Mouse (Mus musculus): ENCODE data around the gene Tmem170. TPM values are rescaled to one million over a fixed set of nuclear protein-coding genes. Genes with fewer than 3 reads are reported as not detected.
"Not testable (repeated sequence)": the region's sequence is repeated elsewhere in the genome, so short reads cannot be mapped to it uniquely, and the experiment has no call there.

Tmem170 gene
- polyA plus RNA-seq, 1 experiment from 2014 or later = 8.4 TPM

- no peaks in the 10 kb centered on the region for H3K9me3 ChIP-seq
- no peak for DNase-seq (ENCODE audit: low spot score)
- WGBS = 91% methylated on average over 6 of the region's 6 CpGs
Observed at GRCm38 (mm10) chr8:111865857-111866256, 10.7 kb downstream of the Tmem170 start.

GRCm38 (mm10) chr8:111865130-111865852 lies 11.3 kb downstream of the Tmem170 start:
- no peak for DNase-seq (ENCODE audit: low spot score)
- Histone ChIP-seq H3K27me3 (ENCODE audit: insufficient read depth, poor library complexity, severe bottlenecking) (no peaks in the 10 kb centered on the region), H3K9me3 (no peaks in the 10 kb centered on the region), H3K36me3 (peaks cover 29% of the 10 kb centered on the region), H3K4me3 (no peak overlapping the region), H3K4me1 (replicated peaks) (no peaks in the 10 kb centered on the region), H3K27ac (no peak overlapping the region)
- 94% methylated on average over 8 of the region's 8 CpGs for WGBS

More at GRCm38 (mm10) chr8:111865857-111866256, 10.7 kb downstream of the Tmem170 start:
- H3K27ac ChIP-seq = no peak overlapping the region
- H3K4me1 ChIP-seq (replicated peaks) = no peaks in the 10 kb centered on the region
- H3K4me3 ChIP-seq = no peak overlapping the region
- H3K27me3 ChIP-seq (ENCODE audit: insufficient read depth, poor library complexity, severe bottlenecking) = no peaks in the 10 kb centered on the region
- H3K36me3 ChIP-seq = peaks cover 29% of the 10 kb centered on the region

GRCm38 (mm10) chr8:111864648-111865047 lies 11.9 kb downstream of the Tmem170 start:
- no peak overlapping the region for H3K4me3 ChIP-seq
- WGBS = 93% methylated on average over 8 of the region's 8 CpGs
- H3K36me3 ChIP-seq = peaks cover 27% of the 10 kb centered on the region
- H3K4me1 ChIP-seq (replicated peaks) = no peaks in the 10 kb centered on the region
- no peaks in the 10 kb centered on the region for H3K9me3 ChIP-seq
- DNase-seq (ENCODE audit: low spot score) = no peak
- H3K27me3 ChIP-seq (ENCODE audit: insufficient read depth, poor library complexity, severe bottlenecking) = no peaks in the 10 kb centered on the region
- no peak overlapping the region for H3K27ac ChIP-seq

- no peak for DNase-seq (ENCODE audit: low spot score)
- H3K4me1 ChIP-seq (replicated peaks) = no peaks in the 10 kb centered on the region
- H3K9me3 ChIP-seq = no peaks in the 10 kb centered on the region
- no peak overlapping the region for H3K4me3 ChIP-seq
- no peaks in the 10 kb centered on the region for H3K27me3 ChIP-seq (ENCODE audit: insufficient read depth, poor library complexity, severe bottlenecking)
- H3K27ac ChIP-seq = no peak overlapping the region
- WGBS = 88% methylated on average over 4 of the region's 4 CpGs
- H3K36me3 ChIP-seq = peaks cover 23% of the 10 kb centered on the region
Observed at GRCm38 (mm10) chr8:111863280-111863679, 13.3 kb downstream of the Tmem170 start.

GRCm38 (mm10) chr8:111855977-111856376 lies 20.6 kb downstream of the Tmem170 start:
- DNase-seq (ENCODE audit: low spot score) = no peak
- H3K4me1 ChIP-seq (replicated peaks) = peaks cover 9% of the 10 kb centered on the region
- no peaks in the 10 kb centered on the region for H3K27me3 ChIP-seq (ENCODE audit: insufficient read depth, poor library complexity, severe bottlenecking)
- no peaks in the 10 kb centered on the region for H3K9me3 ChIP-seq
- 92% methylated on average over 12 of the region's 12 CpGs for WGBS
- 0 out of 2 replicates have a peak, but pooled peaks cover 7% of the 10 kb centered on the region for H3K36me3 ChIP-seq
- no peak overlapping the region for H3K4me3 ChIP-seq
- no peak overlapping the region for H3K27ac ChIP-seq

- H3K4me1 ChIP-seq (replicated peaks) = peaks cover 9% of the 10 kb centered on the region
- peak within 1 kb of the TSS; percentile 97 for H3K4me3 ChIP-seq
- peak within 1 kb of the TSS; percentile 86 for H3K27ac ChIP-seq
- WGBS = under 1% methylated on average over 53 of the region's 53 CpGs
- peak; percentile 97 for DNase-seq (ENCODE audit: low spot score)
- H3K9me3 ChIP-seq = no peaks in the 10 kb centered on the region
- 0 out of 2 replicates have a peak, but pooled peaks cover 7% of the 10 kb centered on the region for H3K36me3 ChIP-seq
- no peaks in the 10 kb centered on the region for H3K27me3 ChIP-seq (ENCODE audit: insufficient read depth, poor library complexity, severe bottlenecking)
Observed at GRCm38 (mm10) chr8:111853861-111854501, 22.6 kb downstream of the Tmem170 start, which contains the start of gene Cfdp1. Gene Cfdp1, minus strand, starts transcription at chr8:111854291.

- H3K9me3 ChIP-seq; DNase-seq (ENCODE audit: low spot score); H3K36me3 ChIP-seq; H3K4me1 ChIP-seq (replicated peaks); H3K27me3 ChIP-seq (ENCODE audit: insufficient read depth, poor library complexity, severe bottlenecking): not testable (repeated sequence)
- Histone ChIP-seq H3K27ac (peak overlapping the region; percentile 86; the same call in 1 of the 2 replicates), H3K4me3 (peak overlapping the region; percentile 97)
- 64% methylated on average over 12 of the region's 12 CpGs for WGBS
Observed at GRCm38 (mm10) chr8:111853219-111853618, 23.3 kb downstream of the Tmem170 start.

- no peaks in the 10 kb centered on the region for H3K9me3 ChIP-seq
- no peak overlapping the region for H3K4me3 ChIP-seq
- H3K4me1 ChIP-seq (replicated peaks) = no peaks in the 10 kb centered on the region
- 96% methylated on average over 6 of the region's 6 CpGs for WGBS
- no peaks in the 10 kb centered on the region for H3K27me3 ChIP-seq (ENCODE audit: insufficient read depth, poor library complexity, severe bottlenecking)
- H3K27ac ChIP-seq = no peak overlapping the region
- DNase-seq (ENCODE audit: low spot score) = no peak
- peaks cover 46% of the 10 kb centered on the region for H3K36me3 ChIP-seq
Observed at GRCm38 (mm10) chr8:111846746-111847145, 29.8 kb downstream of the Tmem170 start.

GRCm38 (mm10) chr8:111835540-111835939 lies 41.0 kb downstream of the Tmem170 start:
- Histone ChIP-seq H3K9me3 (no peaks in the 10 kb centered on the region), H3K4me1 (replicated peaks) (0 out of 2 replicates have a peak, but pooled peaks cover 4% of the 10 kb centered on the region), H3K36me3 (peaks cover 86% of the 10 kb centered on the region), H3K27me3 (ENCODE audit: insufficient read depth, poor library complexity, severe bottlenecking) (no peaks in the 10 kb centered on the region), H3K27ac (no peak overlapping the region), H3K4me3 (no peak overlapping the region)
- WGBS = 53% methylated on average over 1 of the region's 1 CpGs
- no peak for DNase-seq (ENCODE audit: low spot score)

- Histone ChIP-seq H3K4me1 (replicated peaks) (0 out of 2 replicates have a peak, but pooled peaks cover 4% of the 10 kb centered on the region), H3K9me3 (no peaks in the 10 kb centered on the region), H3K27ac (no peak overlapping the region), H3K4me3 (no peak overlapping the region), H3K36me3 (peaks cover 86% of the 10 kb centered on the region), H3K27me3 (ENCODE audit: insufficient read depth, poor library complexity, severe bottlenecking) (no peaks in the 10 kb centered on the region)
- DNase-seq (ENCODE audit: low spot score) = no peak
- 75% methylated on average over 6 of the region's 6 CpGs for WGBS
Observed at GRCm38 (mm10) chr8:111834011-111834410, 42.5 kb downstream of the Tmem170 start.

- H3K4me1 ChIP-seq (replicated peaks) = 0 out of 2 replicates have a peak, but pooled peaks cover 4% of the 10 kb centered on the region
- WGBS = 85% methylated on average over 5 of the region's 5 CpGs
Observed at GRCm38 (mm10) chr8:111832983-111833382, 43.6 kb downstream of the Tmem170 start.

GRCm38 (mm10) chr8:111831996-111832395 lies 44.6 kb downstream of the Tmem170 start:
- Histone ChIP-seq H3K27ac (no peak overlapping the region), H3K4me3 (no peak overlapping the region), H3K36me3 (peaks cover 81% of the 10 kb centered on the region), H3K9me3 (no peaks in the 10 kb centered on the region), H3K4me1 (replicated peaks) (0 out of 2 replicates have a peak, but pooled peaks cover 4% of the 10 kb centered on the region), H3K27me3 (ENCODE audit: insufficient read depth, poor library complexity, severe bottlenecking) (no peaks in the 10 kb centered on the region)
- 84% methylated on average over 4 of the region's 4 CpGs for WGBS
- DNase-seq (ENCODE audit: low spot score) = no peak

More at GRCm38 (mm10) chr8:111832983-111833382, 43.6 kb downstream of the Tmem170 start:
- no peak for DNase-seq (ENCODE audit: low spot score)
- H3K4me3 ChIP-seq = no peak overlapping the region
- H3K27ac ChIP-seq = no peak overlapping the region
- H3K9me3 ChIP-seq = no peaks in the 10 kb centered on the region
- no peaks in the 10 kb centered on the region for H3K27me3 ChIP-seq (ENCODE audit: insufficient read depth, poor library complexity, severe bottlenecking)
- peaks cover 86% of the 10 kb centered on the region for H3K36me3 ChIP-seq

- no peaks in the 10 kb centered on the region for H3K9me3 ChIP-seq
- H3K4me1 ChIP-seq (replicated peaks) = 0 out of 2 replicates have a peak, but pooled peaks cover 4% of the 10 kb centered on the region
- WGBS = 90% methylated on average over 6 of the region's 6 CpGs
- DNase-seq (ENCODE audit: low spot score) = no peak
- H3K27me3 ChIP-seq (ENCODE audit: insufficient read depth, poor library complexity, severe bottlenecking) = no peaks in the 10 kb centered on the region
- peaks cover 84% of the 10 kb centered on the region for H3K36me3 ChIP-seq
- no peak overlapping the region for H3K27ac ChIP-seq
- no peak overlapping the region for H3K4me3 ChIP-seq
Observed at GRCm38 (mm10) chr8:111828595-111828994, 48.0 kb downstream of the Tmem170 start.
